Mouse (Mus musculus) heart, embryonic 10.5 days (tissue): ENCODE measurements around the gene Xlr4b. TPM values are rescaled to one million over a fixed set of nuclear protein-coding genes. Genes with fewer than 3 reads are reported as not detected.

ENCODE experiments used
- polyA plus RNA-seq: library from polyadenylated mRNA; unstranded; fragments of >200 nt; fragmentation: Nextera tagmentation; extraction: Ambion mirVana; gene quantifications from 2 replicates; pipeline ENCODE4 v1.2.1, GENCODE M21; 2016

The Xlr4b gene
- polyA plus RNA-seq, 1 experiment from 2014 or later = 0.74 TPM

Other genes with a start within 250 kb of the Xlr4b start
- 5.7 and 7.2 TPM in 2 replicates for gene Zfp185, start 227.0 kb upstream of the Xlr4b start, polyA plus RNA-seq
- 0.07 and 0.11 TPM in 2 replicates for gene Pnma5, start 177.2 kb upstream of the Xlr4b start, polyA plus RNA-seq
- 0.08 TPM in 1 of 2 replicates, not detected in the other for gene Pnma3, start 149.5 kb upstream of the Xlr4b start, polyA plus RNA-seq
- 0.84 and 1.2 TPM in 2 replicates for gene Xlr4a, start 131.9 kb upstream of the Xlr4b start, polyA plus RNA-seq
- gene Xlr3a, start 117.2 kb upstream of the Xlr4b start, polyA plus RNA-seq = 1.8 and 2.4 TPM in 2 replicates
- gene Gm14685, start 97.3 kb upstream of the Xlr4b start, polyA plus RNA-seq = 0.10 and 0.23 TPM in 2 replicates
- gene Xlr5b, start 65.5 kb upstream of the Xlr4b start, polyA plus RNA-seq = not detected in 2 replicates
- 0.13 TPM in 1 of 2 replicates, not detected in the other for gene DXBay18, start 64.9 kb upstream of the Xlr4b start, polyA plus RNA-seq
- not detected in 2 replicates for gene Spin2d, start 37.3 kb upstream of the Xlr4b start, polyA plus RNA-seq
- 6.0 and 9.8 TPM in 2 replicates for gene Xlr3b, start 22.1 kb upstream of the Xlr4b start, polyA plus RNA-seq
- 7.6 and 8.1 TPM in 2 replicates for gene F8a, start 14.0 kb downstream of the Xlr4b start, polyA plus RNA-seq
- gene Xlr4c, start 28.8 kb downstream of the Xlr4b start, polyA plus RNA-seq = 0.25 and 0.34 TPM in 2 replicates
- gene Xlr3c, start 51.1 kb downstream of the Xlr4b start, polyA plus RNA-seq = not detected in 2 replicates
- gene Xlr5a, start 78.6 kb downstream of the Xlr4b start, polyA plus RNA-seq = not detected in 2 replicates
- gene Xlr5c, start 78.6 kb downstream of the Xlr4b start, polyA plus RNA-seq = not detected in 2 replicates
- not detected in 2 replicates for gene Gm45015, start 122.5 kb downstream of the Xlr4b start, polyA plus RNA-seq
- gene Zfp275, start 128.3 kb downstream of the Xlr4b start, polyA plus RNA-seq = 12.7 and 13.6 TPM in 2 replicates
- not detected in 2 replicates for gene Gm18336, start 184.4 kb downstream of the Xlr4b start, polyA plus RNA-seq
- 0.13 TPM in 1 of 2 replicates, not detected in the other for gene Zfp92, start 196.8 kb downstream of the Xlr4b start, polyA plus RNA-seq
- gene Trex2, start 221.0 kb downstream of the Xlr4b start, polyA plus RNA-seq = not detected in 2 replicates
- 83.7 and 90.0 TPM in 2 replicates for gene Haus7, start 244.7 kb downstream of the Xlr4b start, polyA plus RNA-seq